Mouse (Mus musculus): ENCODE results near the gene AC124108.1.
"Not testable (repeated sequence)": the region's sequence is repeated elsewhere in the genome, so short reads cannot be mapped to it uniquely, and the experiment has no call there.

The AC124108.1 gene

DNA sequence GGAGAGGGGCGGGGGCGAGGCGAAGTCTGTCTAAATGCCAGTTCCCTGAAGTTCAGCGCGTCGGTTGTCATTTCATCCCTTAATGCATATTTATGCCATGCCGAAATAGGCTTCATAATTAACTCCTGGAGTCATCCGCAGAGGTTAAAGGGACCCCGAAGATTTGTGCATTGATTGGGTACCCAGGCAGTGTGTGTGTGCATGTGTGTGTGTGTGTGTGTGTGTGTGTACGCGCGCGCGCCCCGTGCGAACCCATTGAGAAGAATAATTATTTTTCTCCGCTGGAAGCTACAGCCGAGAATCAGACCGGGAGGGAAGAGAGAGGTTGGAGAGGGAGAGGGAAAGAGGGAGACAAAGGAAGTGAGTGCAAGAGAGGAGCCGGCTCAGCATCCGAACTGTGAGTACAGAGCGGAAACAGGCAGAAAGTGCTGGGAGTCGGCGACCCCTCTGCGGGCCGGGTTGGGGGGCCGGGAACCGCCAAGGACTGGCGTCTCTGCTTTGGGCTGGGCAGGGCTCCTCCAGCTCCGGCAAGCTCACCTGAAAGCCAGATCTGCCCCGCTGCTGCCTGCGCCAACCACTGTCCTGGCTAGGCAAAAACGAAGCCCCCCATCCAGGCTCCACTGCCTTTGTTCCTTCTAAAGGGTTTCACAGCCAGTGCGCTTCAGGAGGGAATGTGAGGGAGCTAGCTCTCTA lies at the start of gene AC124108.1, which contains the start of gene Lemd1:
TSS of gene AC124108.1 (plus strand) at position 365 of the 693 bp plus-strand sequence.
TSS of gene Lemd1 (plus strand) at position 339 of the 693 bp plus-strand sequence.
- DNase-seq (ENCODE audit: low spot score), result no peak

DNA sequence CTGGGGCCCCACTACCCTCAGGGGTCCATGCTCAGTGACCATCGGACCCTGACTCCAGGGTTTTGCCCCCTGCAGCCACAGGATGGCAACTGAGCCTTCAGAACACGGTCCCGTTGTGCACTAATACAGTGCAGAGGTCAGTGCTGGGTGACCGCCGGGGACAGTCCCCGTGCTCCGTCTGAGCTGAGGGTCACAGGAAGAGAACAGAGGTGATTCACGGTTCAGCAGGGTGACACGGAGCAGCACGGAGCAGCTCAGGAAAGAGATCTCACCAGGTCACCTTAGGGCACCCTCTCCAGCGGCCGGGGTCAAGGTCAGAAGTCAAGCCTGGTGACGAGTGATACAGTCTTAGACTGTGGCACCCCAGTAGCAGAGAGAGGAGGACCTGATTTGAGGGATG lies 49.5 kb upstream of the AC124108.1 start:
- DNase-seq (ENCODE audit: low spot score), result no peak

DNA sequence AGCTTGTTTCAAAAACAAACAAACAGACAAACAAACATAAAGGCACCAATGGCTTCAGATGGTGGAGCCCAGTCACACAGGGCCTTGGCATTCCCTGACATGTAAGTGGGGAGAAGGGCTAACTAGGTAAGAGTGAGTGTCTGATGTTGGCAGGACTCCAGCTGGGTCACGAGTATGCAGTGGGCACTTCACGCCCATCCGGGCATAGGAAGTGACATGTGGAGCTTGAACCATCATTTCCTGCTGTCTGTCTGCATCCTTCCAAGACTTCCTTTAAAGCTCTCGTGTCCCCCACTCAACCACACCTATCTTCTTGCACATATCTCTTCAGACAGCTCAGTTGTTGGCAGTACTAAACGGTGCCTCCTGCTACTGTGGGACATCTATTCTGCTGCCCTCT lies 48.2 kb upstream of the AC124108.1 start:
- DNase-seq (ENCODE audit: low spot score), result no peak

DNA sequence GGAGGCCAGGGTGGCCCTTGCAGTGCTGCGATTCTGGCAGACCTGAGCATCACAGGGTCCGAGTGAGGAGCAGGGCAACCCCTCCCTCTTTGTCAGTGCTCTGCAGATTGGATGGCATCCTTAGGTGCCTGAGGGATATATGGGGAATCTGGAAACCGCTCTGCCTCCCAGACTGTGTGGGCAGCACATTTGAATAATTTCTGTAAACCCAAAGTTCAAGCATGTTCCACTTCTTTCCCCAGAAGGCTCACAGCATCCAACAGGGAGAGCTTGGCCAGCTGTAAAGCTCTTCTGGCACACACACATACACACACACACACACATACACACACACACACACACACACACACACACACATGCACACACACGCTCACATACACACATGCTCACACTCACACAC lies 47.5 kb upstream of the AC124108.1 start:
- no peak for DNase-seq (ENCODE audit: low spot score)

DNA sequence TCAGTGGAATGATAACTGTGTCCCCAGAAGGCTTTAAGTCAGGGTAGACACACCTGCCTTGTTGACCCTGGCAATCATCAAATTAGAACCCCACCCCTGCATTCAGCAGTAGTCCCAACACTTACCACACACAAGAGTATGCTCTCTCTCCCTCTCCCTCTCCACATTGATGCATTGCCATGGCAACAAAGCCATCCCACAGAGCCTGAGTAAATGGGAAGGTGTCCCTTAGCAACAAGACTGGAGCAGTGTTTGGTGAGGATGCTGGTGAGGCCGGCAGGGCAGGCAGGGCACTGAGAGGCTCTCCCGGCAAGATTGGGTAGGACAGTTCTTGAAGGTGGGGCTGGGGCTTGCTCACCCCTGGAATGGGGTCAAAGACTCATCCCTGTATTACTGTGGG lies 47.0 kb upstream of the AC124108.1 start:
- DNase-seq (ENCODE audit: low spot score), result no peak

DNA sequence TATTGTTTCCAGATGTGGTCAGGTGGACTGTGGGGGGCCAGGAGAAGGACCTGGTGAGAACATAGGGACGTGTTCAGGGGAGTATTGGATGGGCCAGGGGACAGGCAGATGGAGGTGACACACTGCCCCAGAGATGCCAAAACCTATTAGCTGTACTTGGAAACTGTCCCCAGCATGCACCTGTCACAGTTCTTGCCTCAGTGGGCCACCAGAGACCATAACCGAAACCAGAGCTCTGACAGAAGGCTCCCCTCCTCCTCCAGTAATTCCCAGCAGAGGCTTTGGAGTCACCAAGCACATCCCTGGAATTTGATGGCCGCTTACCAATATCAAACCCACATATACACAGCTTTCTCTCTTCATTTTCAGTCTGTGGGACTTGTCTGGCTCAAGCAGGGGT lies 46.4 kb upstream of the AC124108.1 start:
- no peak for DNase-seq (ENCODE audit: low spot score)

DNA sequence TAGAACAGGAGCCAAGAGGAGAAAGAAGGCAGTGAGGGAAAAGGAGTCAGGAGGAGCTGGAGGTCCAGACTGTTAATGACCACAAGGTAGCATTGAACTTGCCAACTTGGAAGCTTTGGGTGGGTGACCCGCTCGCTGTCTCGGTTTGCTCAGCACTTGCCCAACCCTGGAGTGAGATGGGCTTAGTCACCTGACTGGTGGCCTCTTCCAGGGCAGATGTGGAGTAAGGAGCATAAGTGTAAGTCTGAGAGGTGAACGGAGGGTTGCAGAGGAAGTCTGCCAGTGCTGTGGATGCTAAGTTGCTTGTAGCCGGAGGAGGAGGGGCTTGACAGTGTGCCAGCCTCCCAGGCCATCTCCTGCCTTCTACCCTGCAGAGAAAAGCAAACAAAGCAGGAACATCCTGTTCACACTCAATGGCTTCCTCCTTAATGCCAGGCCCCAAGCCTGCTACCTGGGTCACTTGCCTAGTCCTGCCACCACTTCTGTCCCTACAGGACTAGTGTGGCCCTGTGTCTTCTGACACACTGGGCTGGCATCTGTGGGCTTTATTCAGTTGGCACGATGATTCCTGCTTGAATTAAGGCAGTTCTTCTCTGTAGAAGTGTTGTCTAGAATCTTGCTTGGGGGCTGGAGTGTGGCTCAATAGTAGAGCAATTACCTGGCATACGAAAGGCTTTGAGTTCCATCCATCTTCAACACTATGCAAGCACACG lies 45.1 kb upstream of the AC124108.1 start:
- DNase-seq (ENCODE audit: low spot score), result no peak

DNA sequence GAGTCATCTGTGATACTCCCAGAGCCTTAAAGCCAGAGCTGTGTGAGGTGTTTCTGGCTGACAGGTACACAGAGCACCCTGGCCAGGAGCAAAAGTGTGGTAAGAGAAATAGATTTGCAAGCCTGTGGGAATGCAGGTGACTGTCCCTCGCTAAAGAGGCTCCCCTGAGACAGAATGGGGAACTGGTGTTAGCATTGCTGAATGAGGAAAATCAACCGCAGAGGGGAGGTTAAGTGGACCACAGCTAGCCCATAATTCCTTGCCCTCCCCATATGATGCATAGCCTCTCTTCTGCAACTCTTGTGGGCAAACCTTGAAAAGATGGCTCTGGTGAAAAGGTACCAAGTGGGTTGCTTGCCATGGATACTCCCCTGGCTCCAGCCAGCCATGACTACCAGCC lies 41.8 kb upstream of the AC124108.1 start:
- no peak for DNase-seq (ENCODE audit: low spot score)

DNA sequence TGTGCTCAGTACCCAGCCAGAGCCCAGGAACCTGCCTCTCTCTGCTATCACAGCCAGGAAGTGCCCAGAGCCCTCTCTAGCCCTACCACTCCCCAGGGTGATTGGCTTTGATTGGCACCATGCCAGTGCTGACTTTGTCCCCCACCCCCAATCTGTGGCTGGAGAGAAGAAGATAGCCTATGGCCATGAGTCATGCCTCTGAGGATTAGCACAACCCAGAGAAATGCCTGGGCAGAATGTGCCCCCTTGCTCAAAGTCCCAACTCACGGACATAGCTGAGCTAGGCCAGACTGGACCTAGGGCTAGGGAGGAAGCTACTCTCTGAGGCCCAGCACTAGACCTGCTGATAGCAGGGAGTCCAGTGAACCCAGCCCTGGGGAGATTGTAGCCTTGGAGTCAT lies 41.1 kb upstream of the AC124108.1 start:
- peak; percentile 55 for DNase-seq (ENCODE audit: low spot score)

DNA sequence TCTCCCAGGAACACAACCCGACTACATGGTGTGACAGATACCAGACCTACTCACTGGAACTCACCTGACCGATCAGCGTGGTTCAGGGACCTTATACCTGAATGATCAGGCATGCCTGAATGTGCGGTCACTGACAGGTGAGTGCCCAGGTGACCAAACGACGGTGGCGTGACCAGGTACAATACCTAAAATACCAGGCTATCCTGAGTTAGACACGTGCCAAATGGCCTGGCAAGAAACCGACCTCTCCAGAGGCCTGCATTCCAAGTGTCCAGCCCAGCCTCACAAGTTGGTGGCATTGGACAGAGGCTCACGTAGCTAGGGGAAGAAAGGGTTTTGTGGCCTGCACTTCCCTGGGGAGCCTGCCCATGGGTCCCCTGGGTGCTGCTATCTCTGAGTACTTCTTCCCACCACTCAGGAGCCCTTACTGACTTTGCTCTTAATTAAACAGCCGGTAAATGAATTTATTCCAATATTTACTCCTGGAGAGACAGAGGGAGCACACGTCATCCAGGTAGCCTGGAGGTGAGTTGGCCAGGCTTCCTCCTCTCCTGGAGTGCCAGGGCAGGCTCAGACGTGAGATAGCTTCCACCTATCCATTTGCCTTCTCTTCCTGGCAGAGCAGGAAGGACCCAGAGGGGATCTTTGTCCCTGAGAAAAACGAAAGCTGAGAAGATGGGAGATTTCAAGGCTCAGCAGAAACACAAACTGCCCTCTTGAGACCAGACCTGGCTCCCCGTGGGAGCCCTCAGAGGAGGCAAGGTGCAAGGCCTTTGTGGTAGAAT lies 40.2 kb upstream of the AC124108.1 start:
- DNase-seq (ENCODE audit: low spot score), result no peak

DNA sequence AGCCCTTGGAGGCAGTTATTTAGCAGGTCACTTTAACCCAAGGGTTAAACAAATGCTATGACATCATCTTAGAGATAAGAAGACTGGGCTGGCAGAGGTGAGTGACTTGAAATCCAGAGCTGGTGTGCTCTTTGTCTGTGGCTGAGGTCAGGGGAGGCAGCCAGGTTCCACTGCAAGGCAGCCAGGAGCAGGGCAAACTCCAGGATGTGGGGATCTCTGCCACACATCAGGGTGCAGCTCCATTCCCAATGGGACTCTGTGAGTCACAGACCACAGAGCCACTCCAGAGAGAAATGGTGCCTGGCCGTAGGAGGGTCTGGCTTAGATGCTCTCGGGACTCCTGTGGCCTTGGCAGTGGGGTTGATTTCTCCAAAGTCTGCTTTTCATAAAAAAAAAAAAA lies 39.3 kb upstream of the AC124108.1 start:
- no peak for DNase-seq (ENCODE audit: low spot score)

DNA sequence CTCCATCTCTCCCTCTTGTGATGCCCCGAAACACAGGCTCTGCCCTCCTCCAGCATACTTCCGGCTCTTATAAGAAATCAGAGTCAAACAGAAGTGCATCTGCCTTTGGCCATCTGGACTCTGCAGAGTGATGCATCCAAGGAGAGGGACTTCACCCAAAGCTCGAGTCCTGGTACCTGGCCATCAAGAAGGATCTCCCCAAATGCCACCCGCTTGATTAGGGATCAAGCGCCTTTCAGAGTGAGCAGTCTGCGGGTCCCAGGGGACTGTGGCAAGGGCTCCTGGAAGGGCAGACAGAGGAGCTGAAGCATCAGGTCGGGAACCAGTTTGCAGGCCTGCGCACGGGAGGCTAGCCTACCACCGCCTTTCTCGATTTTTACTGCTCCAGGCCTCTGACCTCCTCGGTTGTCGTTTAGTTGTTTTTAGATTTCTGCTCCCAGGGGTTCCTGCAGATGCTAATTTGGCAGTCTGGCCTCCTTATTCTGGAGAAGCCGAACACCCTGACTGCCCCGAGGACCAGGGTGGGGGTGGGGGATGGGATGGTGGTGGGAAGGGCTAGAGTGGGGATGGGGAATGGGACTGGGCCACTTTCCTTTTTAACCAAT lies 38.1 kb upstream of the AC124108.1 start:
- no peak for DNase-seq (ENCODE audit: low spot score)

DNA sequence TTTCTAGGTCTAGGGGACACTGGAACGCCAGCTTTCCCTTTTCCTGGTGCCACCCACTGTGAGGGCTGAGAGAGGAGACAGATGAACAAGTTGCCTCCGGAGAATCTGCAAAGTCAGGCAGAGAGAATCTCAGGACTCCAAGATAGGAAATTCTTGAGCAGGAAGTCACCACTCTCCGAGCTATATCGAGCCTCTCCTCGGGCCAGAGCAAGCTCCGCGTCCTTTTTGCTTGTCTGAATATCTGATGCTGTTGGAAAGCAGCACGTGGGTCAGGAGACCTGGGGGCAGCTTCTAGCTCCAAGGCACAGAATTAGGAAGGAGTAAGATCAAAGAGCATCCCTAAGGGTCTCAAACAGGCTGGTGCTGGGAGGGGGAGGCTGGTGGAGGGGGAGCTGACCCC lies 37.6 kb upstream of the AC124108.1 start:
- no peak for DNase-seq (ENCODE audit: low spot score)

DNA sequence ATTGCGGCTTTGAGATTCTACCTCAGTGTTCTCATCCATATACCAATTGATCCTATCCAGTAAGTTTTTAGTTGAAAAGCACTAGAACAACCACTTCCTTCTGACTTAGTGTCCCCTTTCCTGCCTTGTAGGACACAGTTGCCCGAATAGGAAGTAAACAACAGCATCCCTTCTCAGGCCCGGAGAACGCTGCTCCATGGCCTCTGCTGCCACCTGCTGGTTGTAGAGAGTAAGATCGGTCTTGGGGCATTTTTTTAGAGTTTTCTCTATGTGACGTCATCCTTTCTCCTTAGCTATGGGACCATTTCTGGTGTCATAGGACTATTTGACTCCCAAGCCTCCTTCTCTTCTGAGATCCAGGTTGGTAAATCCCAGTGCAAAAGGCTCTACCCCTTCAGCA lies 35.5 kb upstream of the AC124108.1 start:
- DNase-seq (ENCODE audit: low spot score), result peak; percentile 77

DNA sequence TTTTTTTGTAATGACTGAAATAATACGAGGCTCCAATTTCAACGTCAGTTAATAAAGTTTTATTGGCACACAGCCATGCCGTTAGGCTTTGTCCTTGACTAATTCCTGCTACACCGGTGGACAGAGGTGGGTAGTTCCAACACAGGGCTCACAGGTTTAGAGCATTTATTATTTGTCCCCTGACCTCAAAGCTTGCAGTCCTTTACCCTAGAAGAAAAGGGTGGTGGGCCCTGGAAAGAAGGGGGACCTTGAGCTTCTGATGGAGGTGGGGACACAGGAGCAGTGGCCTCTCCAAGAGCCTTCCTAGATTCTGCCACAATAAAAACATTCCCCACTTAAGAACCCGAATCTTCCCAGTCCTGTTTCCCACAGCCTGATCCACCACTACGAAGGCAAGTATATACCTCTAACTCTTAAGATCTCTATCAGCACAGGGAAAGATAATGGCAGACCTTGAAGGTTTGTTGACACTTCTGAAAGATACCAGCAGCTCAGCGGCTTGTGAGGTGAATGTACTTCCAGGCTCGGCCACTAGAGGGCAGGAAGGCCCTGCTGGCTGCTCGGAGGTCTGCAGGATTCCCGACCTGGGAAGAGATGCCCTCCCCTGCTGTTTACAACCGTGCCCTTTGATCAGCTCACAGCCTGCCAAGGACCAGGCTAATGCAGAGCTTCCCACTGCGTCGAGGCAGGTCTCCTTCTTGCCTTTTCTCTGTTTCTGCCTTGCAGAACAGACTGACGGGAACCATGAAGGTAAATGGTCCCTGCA lies 34.1 kb upstream of the AC124108.1 start:
- DNase-seq (ENCODE audit: low spot score), result peak; percentile 90

DNA sequence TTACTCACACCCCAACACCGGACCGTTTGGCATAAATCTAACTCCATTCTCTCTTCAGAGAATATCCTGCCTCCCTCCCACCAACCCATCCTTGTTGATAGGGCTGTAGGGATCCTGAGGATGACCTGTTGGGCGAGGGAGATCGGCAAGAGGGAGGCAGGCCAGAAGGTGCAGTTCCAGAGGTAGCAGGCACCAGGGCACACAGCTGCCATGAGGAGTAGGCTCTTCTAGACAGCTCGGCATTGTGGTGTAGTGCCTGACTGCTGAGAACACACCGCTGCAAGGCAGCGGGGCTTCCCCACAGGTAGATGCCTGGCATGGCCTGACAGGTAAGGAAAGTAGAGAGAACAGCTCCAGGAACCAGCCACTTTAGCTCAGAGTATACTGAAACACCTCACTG lies 33.4 kb upstream of the AC124108.1 start:
- no peak for DNase-seq (ENCODE audit: low spot score)

DNA sequence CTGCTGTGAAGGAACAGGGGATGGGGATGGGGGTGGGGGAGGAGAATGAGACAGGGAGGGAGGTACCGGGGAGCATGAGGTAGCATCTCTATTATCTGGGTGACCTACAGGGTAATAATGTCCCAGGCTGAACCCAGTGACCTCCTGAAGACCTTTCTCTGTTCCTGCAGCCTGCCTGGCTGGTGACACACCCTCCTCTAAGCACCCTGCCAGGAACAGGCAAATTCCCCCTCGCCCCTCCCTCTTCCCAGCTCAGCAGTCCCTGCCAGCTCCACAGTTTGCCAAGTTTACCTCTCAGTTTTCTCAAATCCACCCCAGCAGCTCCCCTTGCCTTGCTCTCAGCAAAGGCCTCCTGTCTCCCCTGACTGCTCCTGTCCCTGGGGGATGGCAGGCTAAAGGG lies 32.5 kb upstream of the AC124108.1 start:
- DNase-seq (ENCODE audit: low spot score), result no peak

DNA sequence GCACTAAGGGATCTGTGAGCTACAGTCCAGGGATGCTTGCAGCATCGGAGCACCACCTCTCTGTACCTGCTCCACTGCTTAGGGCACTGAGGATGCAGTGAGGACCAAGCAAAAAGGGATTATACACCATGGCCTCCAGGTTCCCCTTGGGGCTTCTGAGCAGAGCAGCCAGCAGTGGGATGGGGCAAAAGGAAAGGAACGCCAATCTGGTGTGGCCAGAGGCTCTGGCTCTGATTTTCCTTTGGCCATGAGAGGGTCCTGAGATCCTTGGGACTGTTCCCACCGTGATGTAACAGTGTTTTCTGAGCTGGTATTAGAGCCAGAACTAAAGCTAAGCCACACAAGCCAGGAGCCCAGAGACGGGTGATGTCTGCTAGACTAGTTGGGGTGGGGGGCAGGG lies 31.6 kb upstream of the AC124108.1 start:
- DNase-seq (ENCODE audit: low spot score), result no peak

DNA sequence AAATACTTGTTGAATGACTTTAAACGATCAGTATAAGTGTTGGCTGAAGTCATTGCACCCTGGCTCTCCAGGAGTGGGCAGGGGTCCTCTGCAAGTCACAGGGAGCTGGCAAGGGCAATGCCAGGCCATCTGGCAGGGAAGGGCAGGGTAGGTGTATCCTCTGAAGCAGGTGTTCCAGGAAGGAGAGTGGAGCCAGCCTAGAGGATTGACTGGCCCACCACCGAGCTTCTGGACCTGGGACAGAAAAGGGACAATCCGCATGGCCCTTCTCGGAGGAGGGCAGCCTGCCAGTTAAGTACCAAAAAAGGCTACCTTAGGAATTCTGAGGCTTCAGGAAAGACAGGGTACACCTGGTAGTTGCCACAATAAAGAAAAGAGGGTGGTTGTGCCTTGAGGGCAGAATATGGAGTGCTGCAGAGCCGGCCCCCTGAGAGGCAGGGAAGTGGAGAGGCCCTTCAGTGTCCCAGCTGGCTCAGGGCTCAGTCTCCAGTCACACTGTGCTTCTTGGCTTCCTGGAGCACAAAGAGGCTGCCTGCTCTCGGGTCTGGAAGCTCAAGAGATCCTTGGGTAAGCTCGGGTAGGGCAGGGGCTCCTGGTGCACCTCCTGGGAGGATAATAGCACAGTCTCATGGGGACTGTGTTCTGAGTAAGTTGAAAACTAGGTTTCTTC lies 29.9 kb upstream of the AC124108.1 start:
- no peak for DNase-seq (ENCODE audit: low spot score)

DNA sequence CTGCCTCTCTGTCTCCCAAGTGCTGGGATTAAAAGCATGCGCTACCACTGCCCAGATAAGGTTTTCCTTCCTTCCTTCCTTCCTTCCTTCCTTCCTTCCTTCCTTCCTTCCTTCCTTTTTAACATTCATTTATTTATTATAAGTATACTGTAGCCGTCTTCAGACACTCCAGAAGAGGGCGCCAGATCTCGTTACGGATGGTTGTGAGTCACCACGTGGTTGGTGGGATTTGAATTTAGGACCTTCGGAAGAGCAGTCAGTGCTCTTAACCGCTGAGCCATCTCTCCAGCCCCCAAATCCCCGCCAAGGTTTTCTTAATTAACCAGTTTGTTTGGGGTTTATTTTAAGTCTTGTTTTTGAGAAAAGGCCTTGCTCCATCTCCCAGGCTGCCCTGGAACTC lies 28.6 kb upstream of the AC124108.1 start:
- not testable (repeated sequence) for DNase-seq (ENCODE audit: low spot score)

All from urinary bladder, postnatal 25 days (tissue).